Mouse (Mus musculus) MEL (cell line): ENCODE measurements at regions not wholly inside any gene's neighbourhood (a gene's known extent, or its start where the extent isn't known, plus 50 kb on each side); places are given as distances from the start of the nearest gene placed in this dataset.

Source experiments
- DNase-seq: peaks from one replicate; pipeline ENCODE4 v3.0.0; 2011; ENCODE audit warnings: low read depth, low spot score
- H3K27ac ChIP-seq: 2 replicates; pipeline ENCODE4 v1.5.1; 2012; ENCODE audit warnings: low read depth, mild to moderate bottlenecking, control low read depth, low read length, moderate library complexity; ENCODE audit not compliant: control insufficient read depth
- H3K27me3 ChIP-seq, 2 experiments: fragments of 150-350 bp in 1 of 2; sonication (generic) in 1 of 2; 2 replicates each; pipeline ENCODE4 v1.6.1; 2012; ENCODE audit warnings: low read length in 2 of 2, mild to moderate bottlenecking in 2 of 2, improper control_type of control experiment in 1 of 2, moderate library complexity in 1 of 2; ENCODE audit not compliant: insufficient read depth in 2 of 2, control insufficient read depth in 1 of 2
- H3K36me3 ChIP-seq, 2 experiments: 2 replicates each; pipeline ENCODE4 v1.6.1; 2012 to 2014; ENCODE audit warnings: low read length in 2 of 2, improper control_type of control experiment in 1 of 2, inconsistent platforms in 1 of 2, mild to moderate bottlenecking in 1 of 2; ENCODE audit not compliant: insufficient read depth in 2 of 2, control insufficient read depth in 1 of 2
- H3K4me1 ChIP-seq, 2 experiments: fragments of 150-350 bp in 1 of 2; sonication (generic) in 1 of 2; 2 replicates each; pipeline ENCODE4 v1.6.1; 2012; ENCODE audit warnings: low read length in 2 of 2, improper control_type of control experiment in 1 of 2, mild to moderate bottlenecking in 1 of 2; ENCODE audit not compliant: insufficient read depth in 2 of 2, control insufficient read depth in 1 of 2
- H3K4me3 ChIP-seq, 2 experiments: fragments of 150-350 bp in 1 of 2; sonication (generic) in 1 of 2; 2 replicates each; pipeline ENCODE4 v1.5.1; 2012; ENCODE audit warnings: low read depth in 2 of 2, low read length in 2 of 2, mild to moderate bottlenecking in 2 of 2, moderate library complexity in 2 of 2, control low read depth in 1 of 2, improper control_type of control experiment in 1 of 2; ENCODE audit not compliant: control insufficient read depth in 1 of 2, insufficient read depth in 1 of 2
- H3K79me2 ChIP-seq: 2 replicates; pipeline ENCODE4 v1.6.1; 2012; ENCODE audit warnings: mild to moderate bottlenecking, low read length, moderate library complexity; ENCODE audit not compliant: control insufficient read depth, poor library complexity, insufficient read depth
- H3K9ac ChIP-seq: 2 replicates; pipeline ENCODE4 v1.6.1; 2012; ENCODE audit warnings: low read depth, mild to moderate bottlenecking, control low read depth, low read length, moderate library complexity; ENCODE audit not compliant: control insufficient read depth, poor library complexity, severe bottlenecking
- H3K9me3 ChIP-seq: fragments of 150-350 bp; sonication (generic); replicated peaks from 2 replicates; pipeline ENCODE4 v1.6.1; 2012; ENCODE audit warnings: mild to moderate bottlenecking, low read length, improper control_type of control experiment, moderate library complexity; ENCODE audit not compliant: insufficient read depth
- BHLHE40 ChIP-seq: IDR thresholded peaks from 2 replicates; pipeline ENCODE4 v1.6.1; 2012; ENCODE audit warnings: low read depth, mild to moderate bottlenecking, inconsistent platforms, low read length, improper control_type of control experiment, borderline replicate concordance
- CHD2 ChIP-seq: IDR thresholded peaks from 2 replicates; pipeline ENCODE4 v1.6.1; 2011; ENCODE audit warnings: low read length, improper control_type of control experiment
- ELF1 ChIP-seq: IDR thresholded peaks from 2 replicates; pipeline ENCODE4 v1.6.1; 2014; ENCODE audit warnings: low read depth, mild to moderate bottlenecking, inconsistent platforms, low read length, improper control_type of control experiment, moderate library complexity
- EP300 ChIP-seq, 2 experiments: IDR thresholded peaks; 2 replicates each; pipeline ENCODE4 v1.6.1; 2011; ENCODE audit warnings: improper control_type of control experiment in 2 of 2, low read length in 2 of 2, low read depth in 1 of 2, mild to moderate bottlenecking in 1 of 2
- MAX ChIP-seq: IDR thresholded peaks from 2 replicates; pipeline ENCODE4 v1.6.1; 2011; ENCODE audit warnings: low read length, improper control_type of control experiment
- MAZ ChIP-seq: IDR thresholded peaks from 2 replicates; pipeline ENCODE4 v1.6.1; 2012; ENCODE audit warnings: low read depth, mild to moderate bottlenecking, inconsistent platforms, low read length, improper control_type of control experiment
- MXI1 ChIP-seq: IDR thresholded peaks from 2 replicates; pipeline ENCODE4 v1.6.1; 2011; ENCODE audit warnings: mild to moderate bottlenecking, low read depth, low read length, improper control_type of control experiment
- MYB ChIP-seq: IDR thresholded peaks from 2 replicates; pipeline ENCODE4 v1.6.1; 2011; ENCODE audit warnings: mild to moderate bottlenecking, low read depth, low read length, improper control_type of control experiment
- MYC ChIP-seq: IDR thresholded peaks from 2 replicates; pipeline ENCODE4 v1.6.1; 2011; ENCODE audit warnings: low read depth, mild to moderate bottlenecking, low read length, improper control_type of control experiment, moderate library complexity
- NELFE ChIP-seq: IDR thresholded peaks from 2 replicates; pipeline ENCODE4 v1.6.1; 2011; ENCODE audit warnings: low read depth, low read length, improper control_type of control experiment
- POLR2A ChIP-seq, 2 experiments: IDR thresholded peaks; 2 replicates each; pipeline ENCODE4 v1.6.1; 2011 to 2012; ENCODE audit warnings: low read length in 2 of 2, mild to moderate bottlenecking in 2 of 2, control low read depth in 1 of 2, improper control_type of control experiment in 1 of 2, low read depth in 1 of 2, moderate library complexity in 1 of 2; ENCODE audit not compliant: control insufficient read depth in 1 of 2, insufficient read depth in 1 of 2, poor library complexity in 1 of 2
- POLR2AphosphoS2 ChIP-seq: IDR thresholded peaks from 2 replicates; pipeline ENCODE4 v1.6.1; 2011; ENCODE audit warnings: low read length, improper control_type of control experiment
- RAD21 ChIP-seq: IDR thresholded peaks from 2 replicates; pipeline ENCODE4 v1.6.1; 2011; ENCODE audit warnings: mild to moderate bottlenecking, low read depth, low read length, improper control_type of control experiment
- SIN3A ChIP-seq: IDR thresholded peaks from 2 replicates; pipeline ENCODE4 v1.6.1; 2012; ENCODE audit warnings: low read length, improper control_type of control experiment, inconsistent platforms
- SMC3 ChIP-seq: IDR thresholded peaks from 2 replicates; pipeline ENCODE4 v1.6.1; 2011; ENCODE audit warnings: low read depth, low read length, improper control_type of control experiment
- TCF12 ChIP-seq: IDR thresholded peaks from 2 replicates; pipeline ENCODE4 v1.6.1; 2014; ENCODE audit warnings: low read depth, mild to moderate bottlenecking, inconsistent platforms, low read length, improper control_type of control experiment, moderate library complexity
- USF2 ChIP-seq, 2 experiments: IDR thresholded peaks; 2 replicates each; pipeline ENCODE4 v1.6.1; 2011 to 2012; ENCODE audit warnings: improper control_type of control experiment in 2 of 2, low read length in 2 of 2, borderline replicate concordance in 1 of 2, inconsistent platforms in 1 of 2, low read depth in 1 of 2, mild to moderate bottlenecking in 1 of 2; ENCODE audit not compliant: insufficient read depth in 1 of 2
- ZC3H11A ChIP-seq: IDR thresholded peaks from 2 replicates; pipeline ENCODE4 v1.6.1; 2012; ENCODE audit warnings: low read depth, mild to moderate bottlenecking, inconsistent platforms, low read length, improper control_type of control experiment
- ZMIZ1 ChIP-seq: IDR thresholded peaks from 2 replicates; pipeline ENCODE4 v1.6.1; 2012; ENCODE audit warnings: low read depth, mild to moderate bottlenecking, inconsistent platforms, low read length, improper control_type of control experiment, moderate library complexity

GRCm38 (mm10) chr10:43666262-43667085, 88.4 kb downstream of the Cd24a start (continued):
- TF ChIP-seq MAX = no peak; the same call in none of the 2 replicates
- peak; percentile 88 for TF ChIP-seq MYC

- H3K4me1 ChIP-seq = peaks cover 19 to 57% of the 10 kb centered on the region in 2 experiments
- H3K9me3 ChIP-seq = no peaks in the 10 kb centered on the region
- H3K4me3 ChIP-seq = peak overlapping the region; percentile 72 to 89
- H3K9ac ChIP-seq = peak overlapping the region; percentile 85
- H3K27me3 ChIP-seq = no peaks in the 10 kb centered on the region
- no peak; the same call in 1 of the 2 replicates for TF ChIP-seq BHLHE40
- TF ChIP-seq ZMIZ1 = peak; percentile 22
- TF ChIP-seq RAD21 = no peak
- no peak; the same call in 1 of the 2 replicates for TF ChIP-seq POLR2AphosphoS2
- TF ChIP-seq CHD2 = no peak
- TF ChIP-seq POLR2A (IDR thresholded peaks at IDR 0.05; ENCODE audit: control insufficient read depth in 1 of 2, insufficient read depth in 1 of 2, low read depth in 1 of 2, low read length in 2 of 2, poor library complexity in 1 of 2) = peak; percentile 38 to 45; a peak in 1 of 4 replicates
- peak; percentile 61 for TF ChIP-seq SIN3A
- no peak for TF ChIP-seq ELF1
- TF ChIP-seq MYC = no peak
- TF ChIP-seq NELFE = 0 out of 2 replicates have a peak, but pooled peaks have one; percentile 5
- TF ChIP-seq MYB = no peak
- TF ChIP-seq MAZ = 0 out of 2 replicates have a peak, but pooled peaks have one; percentile 27
- TF ChIP-seq MXI1 = peak; percentile 78
- no peak for TF ChIP-seq ZC3H11A
- TF ChIP-seq SMC3 = 0 out of 2 replicates have a peak, but pooled peaks have one; percentile 1
- TF ChIP-seq TCF12 = 0 out of 2 replicates have a peak, but pooled peaks have one; percentile 9
- TF ChIP-seq EP300 (IDR thresholded peaks at IDR 0.05; ENCODE audit: low read depth in 1 of 2, low read length in 2 of 2) = 0 out of 4 replicates have a peak, but pooled peaks of 1 of the 2 experiments have one; percentile 3
- no peak for TF ChIP-seq USF2 (IDR thresholded peaks at IDR 0.05; ENCODE audit: borderline replicate concordance in 1 of 2, insufficient read depth in 1 of 2, low read depth in 1 of 2, low read length in 2 of 2)
- peak; percentile 12; the same call in 1 of the 2 replicates for TF ChIP-seq MAX
- no peaks in the 10 kb centered on the region; the same call in 1 of the 2 replicates for H3K79me2 ChIP-seq
- H3K27ac ChIP-seq = peak overlapping the region; percentile 99
- H3K36me3 ChIP-seq = peaks cover 0 to 56% of the 10 kb centered on the region in 2 experiments; a peak in 2 of 4 replicates
- peak; percentile 79 for DNase-seq
Measured at GRCm38 (mm10) chr10:43667086-43667690, 89.1 kb downstream of the Cd24a start.
